Mouse (Mus musculus) G1E (cell line): ENCODE results near the gene Eef1a1. TPM values are rescaled to one million over a fixed set of nuclear protein-coding genes. Genes with fewer than 3 reads are reported as not detected.
A peak's percentile ranks its signal among the peaks of the same experiment; 100 is the strongest.

Source experiments
- ATAC-seq: 2 replicates; pipeline ENCODE4 v1.8.0; 2016; ENCODE audit warnings: mild to moderate bottlenecking; ENCODE audit not compliant: insufficient number of reproducible peaks, poor library complexity, low FRiP score, severe bottlenecking; ENCODE audit errors: extremely low read depth
- DNase-seq: peaks from one replicate; pipeline ENCODE4 v3.0.0; 2012; ENCODE audit warnings: low spot score
- H3K27me3 ChIP-seq: 2 replicates; pipeline ENCODE4 v1.6.1; 2012; ENCODE audit warnings: mild to moderate bottlenecking, low read length, inconsistent platforms; ENCODE audit not compliant: insufficient read depth
- H3K36me3 ChIP-seq: replicated peaks from 2 replicates; pipeline ENCODE3; 2012; ENCODE audit warnings: mild to moderate bottlenecking, inconsistent platforms
- H3K4me1 ChIP-seq: 2 replicates; pipeline ENCODE4 v1.6.1; 2012; ENCODE audit warnings: low read depth, low read length, inconsistent platforms, mixed read lengths; ENCODE audit not compliant: insufficient read depth
- H3K4me3 ChIP-seq: 2 replicates; pipeline ENCODE4 v1.5.1; 2012; ENCODE audit warnings: low read depth, mild to moderate bottlenecking, inconsistent platforms, low read length, moderate library complexity, mixed read lengths
- H3K9me3 ChIP-seq: replicated peaks from 2 replicates; pipeline ENCODE4 v1.6.1; 2012; ENCODE audit warnings: inconsistent platforms
- CTCF ChIP-seq: IDR thresholded peaks from 2 replicates; pipeline ENCODE4 v1.5.1; 2012; ENCODE audit warnings: low read depth, low read length, inconsistent platforms, mixed read lengths
- GATA1 ChIP-seq: IDR thresholded peaks from 2 replicates; pipeline ENCODE4 v1.6.1; 2012; ENCODE audit warnings: borderline replicate concordance, low read length, inconsistent platforms, mixed read lengths
- GATA2 ChIP-seq: IDR thresholded peaks from 2 replicates; pipeline ENCODE4 v1.6.1; 2012; ENCODE audit warnings: low read depth, low read length, inconsistent platforms, borderline replicate concordance
- POLR2AphosphoS5 ChIP-seq: IDR thresholded peaks from 2 replicates; pipeline ENCODE4 v1.6.1; 2012; ENCODE audit warnings: low read depth, low read length, inconsistent platforms; ENCODE audit not compliant: insufficient replicate concordance
- TAL1 ChIP-seq: conservative IDR thresholded peaks from 2 replicates; pipeline ENCODE4 v1.6.1; 2012; ENCODE audit warnings: low read depth, low read length, inconsistent platforms, mixed read lengths
- polyA plus RNA-seq: library from polyadenylated mRNA; stranded (reverse); fragments of >175 nt; gene quantifications from 2 replicates; pipeline ENCODE4 v1.2.3, GENCODE M21; 2012
- total RNA-seq, 2 experiments: library from RNA; stranded (forward) in 1 of 2; stranded (reverse) in 1 of 2; fragments of 200-1000 nt in 1 of 2; fragments of >200 nt in 1 of 2; fragmentation: Nextera tagmentation in 1 of 2; gene quantifications; 2 replicates each; pipeline ENCODE4 v1.2.3; 2014 to 2017

Gene Eef1a1
- total and polyA plus RNA-seq, 3 experiments = 1,062 to 20,210 (median 8,565) TPM

GRCm38 (mm10) chr9:78531816-78532215 is 42.9 kb upstream of the Eef1a1 start:
- Histone ChIP-seq H3K27me3 (peaks cover 4% of the 10 kb centered on the region; the same call in 1 of the 2 replicates), H3K4me1 (peaks cover 10% of the 10 kb centered on the region), H3K36me3 (no peaks in the 10 kb centered on the region), H3K9me3 (no peaks in the 10 kb centered on the region), H3K4me3 (no peak overlapping the region)
- DNase-seq = no peak
- ATAC-seq = no peak
- TF ChIP-seq CTCF (no peak), POLR2AphosphoS5 (no peak), GATA1 (no peak), GATA2 (no peak), TAL1 (no peak)

GRCm38 (mm10) chr9:78527767-78528381 is 38.9 kb upstream of the Eef1a1 start:
- peaks cover 8% of the 10 kb centered on the region for H3K4me1 ChIP-seq
- no peaks in the 10 kb centered on the region for H3K9me3 ChIP-seq
- H3K36me3 ChIP-seq = no peaks in the 10 kb centered on the region
- DNase-seq = peak; percentile 43
- peak overlapping the region; percentile 67 for H3K4me3 ChIP-seq
- ATAC-seq = peak; percentile 59; the same call in 1 of the 2 replicates
- TF ChIP-seq GATA2 (no peak), TAL1 (no peak), GATA1 (no peak), POLR2AphosphoS5 (no peak), CTCF (peak; percentile 90)
- H3K27me3 ChIP-seq = peaks cover 9% of the 10 kb centered on the region

- H3K27me3 ChIP-seq = peaks cover 12% of the 10 kb centered on the region
- DNase-seq = peak; percentile 68
- TF ChIP-seq CTCF (peak; percentile 54), TAL1 (no peak)
- peaks cover 8% of the 10 kb centered on the region for H3K4me1 ChIP-seq
- ATAC-seq = peak; percentile 81
- H3K4me3 ChIP-seq = peak overlapping the region; percentile 67
- no peaks in the 10 kb centered on the region for H3K9me3 ChIP-seq
- no peaks in the 10 kb centered on the region for H3K36me3 ChIP-seq
These were observed 38.4 kb upstream of the Eef1a1 start for GRCm38 (mm10) chr9:78527301-78527761.

GRCm38 (mm10) chr9:78526206-78526605 is 37.3 kb upstream of the Eef1a1 start:
- H3K4me1 ChIP-seq = peaks cover 15% of the 10 kb centered on the region
- TF ChIP-seq GATA2 (no peak), CTCF (no peak), GATA1 (no peak), POLR2AphosphoS5 (no peak), TAL1 (no peak)
- peaks cover 18% of the 10 kb centered on the region for H3K27me3 ChIP-seq
- H3K36me3 ChIP-seq = no peaks in the 10 kb centered on the region
- DNase-seq (no peak), ATAC-seq (no peak)
- H3K9me3 ChIP-seq = no peaks in the 10 kb centered on the region
- H3K4me3 ChIP-seq = no peak overlapping the region

GRCm38 (mm10) chr9:78525451-78526135 is 36.6 kb upstream of the Eef1a1 start:
- DNase-seq (no peak), ATAC-seq (no peak)
- Histone ChIP-seq H3K9me3 (no peaks in the 10 kb centered on the region), H3K36me3 (no peaks in the 10 kb centered on the region), H3K4me1 (peaks cover 21% of the 10 kb centered on the region), H3K4me3 (no peak overlapping the region), H3K27me3 (peaks cover 24% of the 10 kb centered on the region)
- TF ChIP-seq CTCF = no peak
- TF ChIP-seq POLR2AphosphoS5 = no peak
- no peak for TF ChIP-seq GATA1
- TF ChIP-seq TAL1 = no peak

- H3K4me3 ChIP-seq = no peak overlapping the region; the same call in 1 of the 2 replicates
- H3K36me3 ChIP-seq = no peaks in the 10 kb centered on the region
- TF ChIP-seq GATA1 (no peak), POLR2AphosphoS5 (no peak), TAL1 (no peak), GATA2 (no peak), CTCF (no peak)
- no peak for ATAC-seq
- DNase-seq = peak; percentile 13
- peaks cover 31% of the 10 kb centered on the region for H3K27me3 ChIP-seq
- H3K4me1 ChIP-seq = peaks cover 32% of the 10 kb centered on the region
- no peaks in the 10 kb centered on the region for H3K9me3 ChIP-seq
These were observed 32.7 kb upstream of the Eef1a1 start for GRCm38 (mm10) chr9:78521689-78522088.
